Mouse (Mus musculus) lung, postnatal 0 days (tissue): ENCODE measurements around the gene C1qtnf2. TPM values are rescaled to one million over a fixed set of nuclear protein-coding genes. Genes with fewer than 3 reads are reported as not detected.
A peak's percentile ranks its signal among the peaks of the same experiment; 100 is the strongest.

ENCODE experiments used
- ATAC-seq: fragments of 200-750 bp; cut with Nextera tagmentation; 2 replicates; pipeline ENCODE4 v1.8.0; 2017; ENCODE audit warnings: moderate library complexity
- DNase-seq: peaks from one replicate; pipeline ENCODE4 v3.0.0-alpha.2; 2016; ENCODE audit warnings: low spot score
- H3K27ac ChIP-seq: fragments of 300-500 bp; sonication (generic); 2 replicates; pipeline ENCODE4 v1.5.1; 2014; ENCODE audit warnings: antibody characterized with exemption, mild to moderate bottlenecking, low read length, mixed read lengths
- H3K27me3 ChIP-seq: fragments of 300-500 bp; sonication (generic); replicated peaks from 2 replicates; pipeline ENCODE4 v1.6.1; 2014; ENCODE audit warnings: low read length, mixed read lengths; ENCODE audit not compliant: insufficient read depth
- H3K36me3 ChIP-seq: fragments of 300-500 bp; sonication (generic); 2 replicates; pipeline ENCODE4 v1.6.1; 2014; ENCODE audit warnings: low read length, mixed read lengths; ENCODE audit not compliant: insufficient read depth
- H3K4me1 ChIP-seq: fragments of 300-500 bp; sonication (generic); 2 replicates; pipeline ENCODE4 v1.6.1; 2014; ENCODE audit warnings: antibody characterized with exemption, low read depth, low read length, mixed read lengths; ENCODE audit not compliant: insufficient read depth
- H3K4me2 ChIP-seq: fragments of 300-500 bp; sonication (generic); replicated peaks from 2 replicates; pipeline ENCODE4 v1.6.1; 2014; ENCODE audit warnings: low read depth, mild to moderate bottlenecking, low read length, moderate library complexity, mixed read lengths
- H3K4me3 ChIP-seq: fragments of 300-500 bp; sonication (generic); 2 replicates; pipeline ENCODE4 v1.5.1; 2014; ENCODE audit warnings: low read depth, low read length
- H3K9ac ChIP-seq: fragments of 300-500 bp; sonication (generic); replicated peaks from 2 replicates; pipeline ENCODE4 v1.6.1; 2014; ENCODE audit warnings: low read depth, mild to moderate bottlenecking
- H3K9me3 ChIP-seq: fragments of 300-500 bp; sonication (generic); 2 replicates; pipeline ENCODE4 v1.6.1; 2016; ENCODE audit warnings: low read length, mixed read lengths
- CTCF ChIP-seq: IDR thresholded peaks from 2 replicates; pipeline ENCODE4 v1.5.1; 2016; ENCODE audit warnings: antibody characterized with exemption, mild to moderate bottlenecking
- EP300 ChIP-seq: IDR thresholded peaks from 2 replicates; pipeline ENCODE4 v1.6.1; 2016; ENCODE audit warnings: antibody characterized with exemption, mild to moderate bottlenecking, control low read depth
- WGBS: fragments of 180-500 bp; shearing (Covaris S2); extraction: QIAGEN DNeasy Blood & Tissue Kit; methylation state at CpG from one replicate; pipeline ENCODE4 v1.1.7; 2014; 5-methylcytosine and 5-hydroxymethylcytosine counted together
- polyA plus RNA-seq: library from polyadenylated mRNA; unstranded; fragments of >200 nt; fragmentation: Nextera tagmentation; extraction: Ambion mirVana; gene quantifications from 2 replicates; pipeline ENCODE4 v1.2.1, GENCODE M21; 2015

Gene C1qtnf2
- polyA plus RNA-seq, 1 experiment from 2014 or later, result 9.2 TPM

GRCm38 (mm10) chr11:43485855-43486254 is 11.8 kb downstream of the C1qtnf2 start:
- no peaks in the 10 kb centered on the region for H3K27me3 ChIP-seq
- H3K9me3 ChIP-seq, result no peaks in the 10 kb centered on the region
- WGBS, result 83% methylated on average over 9 of the region's 9 CpGs
- no peak overlapping the region for H3K4me2 ChIP-seq
- no peak overlapping the region for H3K27ac ChIP-seq
- no peak for ATAC-seq
- no peak for DNase-seq
- TF ChIP-seq EP300 (no peak), CTCF (no peak)
- no peak overlapping the region for H3K9ac ChIP-seq
- no peaks in the 10 kb centered on the region for H3K36me3 ChIP-seq
- no peak overlapping the region for H3K4me3 ChIP-seq
- H3K4me1 ChIP-seq, result peaks cover 8% of the 10 kb centered on the region; the same call in 1 of the 2 replicates

GRCm38 (mm10) chr11:43492663-43493062 is 18.6 kb downstream of the C1qtnf2 start:
- no peaks in the 10 kb centered on the region for H3K36me3 ChIP-seq
- DNase-seq (peak; percentile 54), ATAC-seq (peak; percentile 38)
- no peak overlapping the region for H3K4me3 ChIP-seq
- H3K27me3 ChIP-seq, result no peaks in the 10 kb centered on the region
- WGBS, result 33% methylated on average over 7 of the region's 7 CpGs
- no peak overlapping the region for H3K27ac ChIP-seq
- no peak overlapping the region for H3K9ac ChIP-seq
- TF ChIP-seq CTCF, result peak; percentile 99
- no peak for TF ChIP-seq EP300
- H3K4me1 ChIP-seq, result no peaks in the 10 kb centered on the region
- H3K9me3 ChIP-seq, result no peaks in the 10 kb centered on the region
- H3K4me2 ChIP-seq, result no peak overlapping the region

GRCm38 (mm10) chr11:43493815-43494409 is 19.8 kb downstream of the C1qtnf2 start:
- Histone ChIP-seq H3K27ac (no peak overlapping the region), H3K4me2 (no peak overlapping the region), H3K27me3 (no peaks in the 10 kb centered on the region), H3K4me3 (no peak overlapping the region), H3K9ac (no peak overlapping the region), H3K9me3 (no peaks in the 10 kb centered on the region), H3K4me1 (no peaks in the 10 kb centered on the region), H3K36me3 (no peaks in the 10 kb centered on the region)
- 27% methylated on average over 6 of the region's 6 CpGs for WGBS
- ATAC-seq (peak; percentile 37), DNase-seq (peak; percentile 79)
- peak; percentile 92 for TF ChIP-seq CTCF
- TF ChIP-seq EP300, result no peak

GRCm38 (mm10) chr11:43495037-43495436 is 21.0 kb downstream of the C1qtnf2 start:
- no peaks in the 10 kb centered on the region for H3K4me1 ChIP-seq
- DNase-seq, result no peak
- H3K4me3 ChIP-seq, result no peak overlapping the region
- H3K27ac ChIP-seq, result no peak overlapping the region
- no peak overlapping the region for H3K4me2 ChIP-seq
- TF ChIP-seq CTCF (peak; percentile 53), EP300 (no peak)
- no peaks in the 10 kb centered on the region for H3K9me3 ChIP-seq
- no peaks in the 10 kb centered on the region for H3K27me3 ChIP-seq
- H3K36me3 ChIP-seq, result no peaks in the 10 kb centered on the region
- WGBS, result 54% methylated on average over 8 of the region's 8 CpGs
- ATAC-seq, result no peak
- H3K9ac ChIP-seq, result no peak overlapping the region

GRCm38 (mm10) chr11:43495532-43495931 is 21.5 kb downstream of the C1qtnf2 start:
- H3K4me2 ChIP-seq, result no peak overlapping the region
- TF ChIP-seq CTCF, result no peak
- TF ChIP-seq EP300, result no peak
- no peaks in the 10 kb centered on the region for H3K27me3 ChIP-seq
- no peak overlapping the region for H3K4me3 ChIP-seq
- no peak overlapping the region for H3K9ac ChIP-seq
- H3K4me1 ChIP-seq, result no peaks in the 10 kb centered on the region
- H3K36me3 ChIP-seq, result no peaks in the 10 kb centered on the region
- H3K27ac ChIP-seq, result no peak overlapping the region
- DNase-seq (peak; percentile 49), ATAC-seq (peak; percentile 67)
- H3K9me3 ChIP-seq, result no peaks in the 10 kb centered on the region
- 26% methylated on average over 3 of the region's 3 CpGs for WGBS

GRCm38 (mm10) chr11:43501256-43501655 is 27.2 kb downstream of the C1qtnf2 start:
- no peak for DNase-seq
- 76% methylated on average over 6 of the region's 6 CpGs for WGBS
- ATAC-seq, result no peak
- Histone ChIP-seq H3K27me3 (no peaks in the 10 kb centered on the region), H3K27ac (no peak overlapping the region), H3K9ac (no peak overlapping the region), H3K9me3 (no peaks in the 10 kb centered on the region), H3K4me2 (no peak overlapping the region), H3K4me1 (no peaks in the 10 kb centered on the region), H3K4me3 (no peak overlapping the region), H3K36me3 (no peaks in the 10 kb centered on the region)
- TF ChIP-seq EP300 (no peak), CTCF (no peak)

GRCm38 (mm10) chr11:43505188-43505587 is 31.1 kb downstream of the C1qtnf2 start:
- TF ChIP-seq CTCF, result no peak
- no peak for TF ChIP-seq EP300
- no peak overlapping the region for H3K4me3 ChIP-seq
- WGBS, result 82% methylated on average over 7 of the region's 7 CpGs

More at GRCm38 (mm10) chr11:43505188-43505587, 31.1 kb downstream of the C1qtnf2 start:
- H3K4me2 ChIP-seq, result no peak overlapping the region
- no peak for DNase-seq
- no peaks in the 10 kb centered on the region for H3K4me1 ChIP-seq
- H3K27ac ChIP-seq, result no peak overlapping the region
- no peak overlapping the region for H3K9ac ChIP-seq
- H3K9me3 ChIP-seq, result no peaks in the 10 kb centered on the region
- no peak for ATAC-seq
- no peaks in the 10 kb centered on the region for H3K27me3 ChIP-seq
- no peaks in the 10 kb centered on the region for H3K36me3 ChIP-seq
